Mouse (Mus musculus): Measurements from ENCODE around the gene A930002H24Rik. TPM values are rescaled to one million over a fixed set of nuclear protein-coding genes. Genes with fewer than 3 reads are reported as not detected.

The A930002H24Rik gene
- total RNA-seq, 2 experiments from 2014 or later = not detected

DNA sequence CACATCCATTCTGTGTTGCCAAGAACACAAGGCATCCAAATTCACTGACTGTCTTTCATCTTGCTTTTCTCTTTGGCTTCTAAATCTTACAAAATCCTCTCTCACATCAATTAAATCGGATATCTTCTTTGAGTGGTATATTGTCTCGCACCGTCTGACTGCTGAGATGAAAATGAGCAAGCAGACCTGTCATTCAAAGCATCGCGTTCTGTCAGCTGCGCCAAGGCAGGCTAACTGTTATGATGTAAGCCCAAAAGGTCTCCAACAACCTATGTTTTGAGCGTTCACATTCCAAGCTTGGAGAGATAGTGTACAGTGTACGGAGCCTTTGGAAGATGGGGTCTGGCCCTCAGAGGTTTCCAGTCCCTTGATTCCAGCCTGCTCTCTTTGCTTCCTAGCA, 26.9 kb downstream of the A930002H24Rik start:
- DNase-seq (ENCODE audit: low spot score in 2 of 2) = peak in 1 of 2 experiments; percentile 22

GRCm38 (mm10) chr17:63836223-63836622, 27.4 kb downstream of the A930002H24Rik start:
- no peak for DNase-seq (ENCODE audit: low spot score in 2 of 2)

DNA sequence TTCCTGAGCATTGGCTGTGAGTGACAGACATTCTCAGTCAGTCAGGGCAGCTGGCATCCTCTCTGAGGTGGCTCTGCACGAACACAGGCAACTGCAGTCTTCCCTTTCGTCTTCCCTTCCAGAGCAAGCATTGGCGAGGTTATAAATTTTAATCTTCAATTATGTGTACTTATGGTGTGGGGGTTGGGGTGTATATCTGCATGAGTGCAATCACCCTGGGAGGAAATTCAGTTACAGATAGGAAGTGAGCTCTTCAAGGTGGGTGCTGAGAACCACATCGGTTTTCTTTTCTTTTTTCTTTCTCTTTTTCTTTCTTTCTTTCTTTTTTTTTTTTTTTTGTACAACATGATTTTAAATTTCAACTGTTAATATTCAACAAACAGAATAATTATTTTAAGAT, 32.0 kb downstream of the A930002H24Rik start:
- DNase-seq (ENCODE audit: low spot score in 2 of 2) = no peak

DNA sequence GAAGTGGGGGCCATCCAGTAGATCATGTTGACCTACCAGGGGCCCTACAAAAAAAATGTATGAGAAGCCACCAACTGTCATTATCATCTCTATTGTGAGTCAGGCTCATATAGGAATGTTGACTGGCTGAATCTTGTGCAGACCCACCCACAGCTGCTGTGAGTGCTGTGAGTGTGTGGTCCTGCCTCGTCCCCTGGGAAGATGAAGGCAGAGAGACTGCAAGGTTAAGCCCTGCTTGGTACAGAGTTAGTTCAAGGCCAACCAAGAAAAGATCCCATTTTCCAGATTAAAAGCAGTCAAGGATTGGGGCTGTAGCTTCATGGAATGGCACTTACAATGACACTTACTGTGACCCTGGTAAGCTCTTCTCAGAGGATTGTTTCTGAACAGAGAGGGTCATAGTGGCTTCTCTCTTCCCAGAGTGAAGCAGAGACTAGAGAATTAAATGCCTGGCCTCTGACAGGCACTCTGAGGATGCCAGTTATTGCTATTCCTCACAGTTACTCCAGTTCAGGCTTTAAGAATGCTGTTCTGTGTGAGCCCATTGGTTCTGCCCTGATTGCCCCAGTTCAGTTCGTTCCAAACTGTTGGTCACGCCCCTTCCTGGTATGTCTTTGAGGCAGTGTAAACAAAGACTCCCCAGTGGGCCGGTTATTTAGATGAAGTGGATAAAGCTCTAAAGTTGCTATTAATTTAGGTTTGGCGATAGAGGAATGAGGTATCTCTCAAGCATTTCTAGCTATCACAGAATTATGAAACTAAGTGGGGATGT, 34.8 kb downstream of the A930002H24Rik start:
- DNase-seq (ENCODE audit: low spot score in 2 of 2) = no peak

DNA sequence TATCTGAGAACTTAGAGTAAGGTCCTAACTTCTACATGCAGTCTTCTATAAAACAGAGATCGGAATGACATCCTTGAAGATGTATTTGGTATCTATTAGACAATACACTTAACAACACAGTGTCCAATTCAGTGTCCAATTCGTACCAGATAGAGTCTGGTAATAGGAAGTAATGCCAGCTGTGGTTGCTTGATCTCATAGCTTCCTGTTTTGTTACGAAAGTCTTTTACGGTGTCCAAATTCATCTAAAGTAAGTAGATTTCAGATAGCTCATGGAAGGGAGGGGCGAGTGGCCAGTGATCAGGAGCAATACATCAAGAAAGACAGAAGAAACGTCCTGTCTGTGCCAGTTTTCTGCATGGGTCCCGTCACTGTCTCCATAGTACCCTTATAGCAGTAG, 36.8 kb downstream of the A930002H24Rik start:
- DNase-seq (ENCODE audit: low spot score in 2 of 2) = no peak

DNA sequence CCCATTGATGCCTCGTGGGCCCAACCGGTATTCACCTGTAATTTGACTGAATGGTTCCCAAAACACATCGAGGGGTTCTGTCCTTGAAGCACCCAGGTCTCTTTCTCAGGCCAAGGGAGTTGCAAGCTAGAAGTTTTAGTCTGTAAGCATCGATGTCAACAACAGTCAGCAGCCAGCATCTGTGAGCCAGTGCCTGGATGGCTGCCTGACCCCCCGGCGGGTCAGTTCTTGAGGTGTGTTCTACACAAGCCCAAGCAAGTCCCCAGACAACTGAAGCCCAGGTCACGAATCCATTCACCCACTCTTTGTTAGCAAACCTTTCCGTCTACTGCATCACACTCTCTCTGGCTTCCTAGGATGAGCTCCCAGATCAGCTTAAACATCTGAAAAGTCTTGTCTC, 37.4 kb downstream of the A930002H24Rik start:
- no peak for DNase-seq (ENCODE audit: low spot score in 2 of 2)

- no peak for DNase-seq (ENCODE audit: low spot score in 2 of 2)
Observed at GRCm38 (mm10) chr17:63824141-63824540, 39.5 kb downstream of the A930002H24Rik start.

- DNase-seq (ENCODE audit: low spot score in 2 of 2) = no peak
Observed at GRCm38 (mm10) chr17:63818444-63819027, 45.1 kb downstream of the A930002H24Rik start.

DNA sequence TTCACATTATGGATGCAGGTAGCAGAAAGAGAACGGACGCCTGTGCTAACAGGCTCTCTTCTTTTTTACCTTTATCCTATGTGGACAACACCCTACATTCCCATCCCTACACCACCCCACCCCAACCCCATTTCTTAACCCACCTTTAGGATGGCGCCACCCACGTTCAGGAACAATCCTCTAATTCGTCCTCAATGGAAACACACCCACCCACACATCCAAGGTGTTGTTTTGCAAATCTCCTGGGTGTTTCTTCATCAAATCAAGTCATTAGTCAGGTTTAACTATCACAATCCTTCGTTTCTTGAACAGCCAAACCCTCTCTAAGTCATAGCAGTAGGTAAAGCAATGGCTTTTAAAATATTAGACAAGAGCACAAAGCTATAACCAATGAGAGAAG, 50.0 kb downstream of the A930002H24Rik start:
- DNase-seq (ENCODE audit: low spot score in 2 of 2) = no peak

Other genes starting within 250 kb of the A930002H24Rik start
- gene Fer, start 729 bp downstream of the A930002H24Rik start, total RNA-seq (2021) = 10 to 100 TPM; 33.5 to 35.4 TPM